Mouse (Mus musculus) small intestine, adult 10 weeks (tissue): Measurements from ENCODE around the gene 4933416C03Rik. TPM values are rescaled to one million over a fixed set of nuclear protein-coding genes. Genes with fewer than 3 reads are reported as not detected.

Experiments
- polyA plus RNA-seq: library from polyadenylated mRNA; stranded (reverse); fragments of 350-450 nt; fragmentation: Illumina TruSeq; extraction: RNeasy Lipid Tissue Mini Kit (QIAGEN cat#74804); gene quantifications from one replicate; pipeline ENCODE4 v1.2.3, GENCODE M21; 2014; ENCODE audit warnings: low replicate concordance

The 4933416C03Rik gene
- polyA plus RNA-seq, result not detected

DNA sequence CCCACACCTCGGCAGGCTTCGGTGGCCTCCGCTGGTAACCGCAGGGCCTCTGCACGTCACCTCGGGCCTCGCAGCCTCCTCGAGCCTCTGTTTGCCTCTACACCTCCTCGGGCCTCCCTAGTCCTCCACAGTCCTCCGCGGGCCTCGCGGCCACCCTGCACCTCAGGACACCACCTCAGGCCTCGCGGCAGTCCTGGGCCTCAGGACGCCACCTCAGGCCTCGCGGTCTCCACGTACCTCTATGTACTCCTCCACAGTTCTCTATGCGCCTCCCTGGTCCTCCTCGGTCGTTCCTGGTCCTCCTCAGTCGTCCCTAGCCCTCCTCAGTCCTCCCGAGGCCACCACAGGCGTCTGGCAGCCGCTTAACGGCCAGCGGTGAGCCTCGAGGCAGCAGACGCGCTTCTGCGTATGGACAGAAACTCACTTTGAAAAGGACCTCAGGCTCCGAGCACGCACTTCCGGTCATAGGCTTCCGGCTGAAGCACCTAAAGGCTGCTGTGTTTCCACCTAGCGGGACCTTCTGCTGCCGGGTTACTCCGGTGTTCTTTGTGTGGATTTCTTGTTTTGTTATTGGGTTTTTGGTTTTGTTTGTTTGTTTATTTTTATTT lies at the start of gene 4933416C03Rik:
Gene 4933416C03Rik (minus strand): TSS at position 51 of the 608 bp plus-strand sequence.

Other genes with a start within 250 kb of the 4933416C03Rik start
- 42.4 TPM for gene Ptprr, start 95.7 kb downstream of the 4933416C03Rik start, polyA plus RNA-seq
- 6.5 TPM for gene Ptprb, start 161.6 kb upstream of the 4933416C03Rik start, polyA plus RNA-seq